Mouse (Mus musculus): ENCODE measurements around the gene Bcl6b. TPM values are rescaled to one million over a fixed set of nuclear protein-coding genes. Genes with fewer than 3 reads are reported as not detected.

Bcl6b gene
- polyA plus RNA-seq, 1 experiment from 2014 or later, result 4.4 TPM

- Histone ChIP-seq H3K4me1 (replicated peaks; ENCODE audit: control insufficient read depth, insufficient read depth, low read length) (peaks cover 3% of the 10 kb centered on the region; the same call in 1 of the 2 replicates), H3K9me3 (ENCODE audit: control insufficient read depth) (no peaks in the 10 kb centered on the region), H3K27ac (ENCODE audit: low read depth, low read length) (no peak overlapping the region), H3K36me3 (ENCODE audit: control insufficient read depth, insufficient read depth) (peaks cover 11% of the 10 kb centered on the region; the same call in 1 of the 2 replicates), H3K9ac (ENCODE audit: low read depth, low read length) (no peak overlapping the region), H3K4me3 (ENCODE audit: low read depth, low read length) (no peak overlapping the region), H3K4me2 (replicated peaks; ENCODE audit: low read depth) (no peak overlapping the region), H3K27me3 (replicated peaks; ENCODE audit: control insufficient read depth, insufficient read depth, low read length) (no peaks in the 10 kb centered on the region)
- no peak for ATAC-seq
- WGBS, result 80% methylated on average over 12 of the region's 12 CpGs
- no peak for TF ChIP-seq CTCF (IDR thresholded peaks at IDR 0.05; ENCODE audit: low read depth)
Observed at GRCm38 (mm10) chr11:70235254-70235900, 5.8 kb upstream of the Bcl6b start.

GRCm38 (mm10) chr11:70234497-70234896 lies 4.9 kb upstream of the Bcl6b start:
- no peak overlapping the region for H3K4me3 ChIP-seq (ENCODE audit: low read depth, low read length)
- no peaks in the 10 kb centered on the region for H3K9me3 ChIP-seq (ENCODE audit: control insufficient read depth)
- H3K27me3 ChIP-seq (replicated peaks; ENCODE audit: control insufficient read depth, insufficient read depth, low read length), result peaks cover 5% of the 10 kb centered on the region; the same call in 1 of the 2 replicates
- peaks cover 11% of the 10 kb centered on the region; the same call in 1 of the 2 replicates for H3K36me3 ChIP-seq (ENCODE audit: control insufficient read depth, insufficient read depth)
- no peak overlapping the region for H3K9ac ChIP-seq (ENCODE audit: low read depth, low read length)
- H3K27ac ChIP-seq (ENCODE audit: low read depth, low read length), result no peak overlapping the region
- peaks cover 3% of the 10 kb centered on the region; the same call in 1 of the 2 replicates for H3K4me1 ChIP-seq (replicated peaks; ENCODE audit: control insufficient read depth, insufficient read depth, low read length)
- no peak for ATAC-seq
- no peak for TF ChIP-seq CTCF (IDR thresholded peaks at IDR 0.05; ENCODE audit: low read depth)
- WGBS, result 83% methylated on average over 8 of the region's 8 CpGs
- no peak overlapping the region for H3K4me2 ChIP-seq (replicated peaks; ENCODE audit: low read depth)

- no peak for ATAC-seq
- WGBS, result 62% methylated on average over 5 of the region's 5 CpGs
Observed at GRCm38 (mm10) chr11:70234037-70234436, 4.4 kb upstream of the Bcl6b start.

GRCm38 (mm10) chr11:70233016-70233415 lies 3.4 kb upstream of the Bcl6b start:
- no peak for ATAC-seq
- Histone ChIP-seq H3K27me3 (replicated peaks; ENCODE audit: control insufficient read depth, insufficient read depth, low read length) (peaks cover 7% of the 10 kb centered on the region; the same call in 1 of the 2 replicates), H3K4me1 (replicated peaks; ENCODE audit: control insufficient read depth, insufficient read depth, low read length) (peaks cover 6% of the 10 kb centered on the region; the same call in 1 of the 2 replicates), H3K9ac (ENCODE audit: low read depth, low read length) (peak overlapping the region; percentile 56; the same call in 1 of the 2 replicates), H3K27ac (ENCODE audit: low read depth, low read length) (no peak overlapping the region), H3K9me3 (ENCODE audit: control insufficient read depth) (no peaks in the 10 kb centered on the region), H3K36me3 (ENCODE audit: control insufficient read depth, insufficient read depth) (peaks cover 11% of the 10 kb centered on the region; the same call in 1 of the 2 replicates), H3K4me2 (replicated peaks; ENCODE audit: low read depth) (peak overlapping the region; percentile 55), H3K4me3 (ENCODE audit: low read depth, low read length) (peak overlapping the region; percentile 32; the same call in 1 of the 2 replicates)
- WGBS, result 35% methylated on average over 8 of the region's 8 CpGs
- no peak for TF ChIP-seq CTCF (IDR thresholded peaks at IDR 0.05; ENCODE audit: low read depth)

More at GRCm38 (mm10) chr11:70234037-70234436, 4.4 kb upstream of the Bcl6b start:
- no peak overlapping the region for H3K4me3 ChIP-seq (ENCODE audit: low read depth, low read length)
- no peaks in the 10 kb centered on the region for H3K9me3 ChIP-seq (ENCODE audit: control insufficient read depth)
- peaks cover 7% of the 10 kb centered on the region; the same call in 1 of the 2 replicates for H3K27me3 ChIP-seq (replicated peaks; ENCODE audit: control insufficient read depth, insufficient read depth, low read length)
- no peak for TF ChIP-seq CTCF (IDR thresholded peaks at IDR 0.05; ENCODE audit: low read depth)
- H3K27ac ChIP-seq (ENCODE audit: low read depth, low read length), result no peak overlapping the region
- peaks cover 11% of the 10 kb centered on the region; the same call in 1 of the 2 replicates for H3K36me3 ChIP-seq (ENCODE audit: control insufficient read depth, insufficient read depth)
- H3K9ac ChIP-seq (ENCODE audit: low read depth, low read length), result no peak overlapping the region
- H3K4me2 ChIP-seq (replicated peaks; ENCODE audit: low read depth), result no peak overlapping the region
- peaks cover 6% of the 10 kb centered on the region; the same call in 1 of the 2 replicates for H3K4me1 ChIP-seq (replicated peaks; ENCODE audit: control insufficient read depth, insufficient read depth, low read length)

- WGBS, result 16% methylated on average over 9 of the region's 10 CpGs
- Histone ChIP-seq H3K4me3 (ENCODE audit: low read depth, low read length) (peak overlapping the region; percentile 32), H3K36me3 (ENCODE audit: control insufficient read depth, insufficient read depth) (peaks cover 11% of the 10 kb centered on the region; the same call in 1 of the 2 replicates), H3K4me1 (replicated peaks; ENCODE audit: control insufficient read depth, insufficient read depth, low read length) (peaks cover 9% of the 10 kb centered on the region; the same call in 1 of the 2 replicates), H3K9ac (ENCODE audit: low read depth, low read length) (peak overlapping the region; percentile 56; the same call in 1 of the 2 replicates), H3K9me3 (ENCODE audit: control insufficient read depth) (no peaks in the 10 kb centered on the region), H3K27ac (ENCODE audit: low read depth, low read length) (no peak overlapping the region), H3K4me2 (replicated peaks; ENCODE audit: low read depth) (peak overlapping the region; percentile 55), H3K27me3 (replicated peaks; ENCODE audit: control insufficient read depth, insufficient read depth, low read length) (peaks cover 7% of the 10 kb centered on the region; the same call in 1 of the 2 replicates)
- no peak for ATAC-seq
- no peak for TF ChIP-seq CTCF (IDR thresholded peaks at IDR 0.05; ENCODE audit: low read depth)
Observed at GRCm38 (mm10) chr11:70232546-70232945, 2.9 kb upstream of the Bcl6b start.

GRCm38 (mm10) chr11:70230239-70230727 lies 685 bp upstream of the Bcl6b start:
- 2% methylated on average over 32 of the region's 32 CpGs for WGBS
- 0 out of 2 replicates have a peak overlapping the region, but pooled peaks have one; percentile 7 for H3K9ac ChIP-seq (ENCODE audit: low read depth, low read length)

More at GRCm38 (mm10) chr11:70230239-70230727, 685 bp upstream of the Bcl6b start:
- TF ChIP-seq CTCF (IDR thresholded peaks at IDR 0.05; ENCODE audit: low read depth), result peak; percentile 99
- no peak overlapping the region for H3K27ac ChIP-seq (ENCODE audit: low read depth, low read length)
- H3K4me3 ChIP-seq (ENCODE audit: low read depth, low read length), result peak overlapping the region; percentile 35
- peak overlapping the region; percentile 72 for H3K4me2 ChIP-seq (replicated peaks; ENCODE audit: low read depth)
- peak; percentile 35 for ATAC-seq
- peaks cover 9% of the 10 kb centered on the region; the same call in 1 of the 2 replicates for H3K4me1 ChIP-seq (replicated peaks; ENCODE audit: control insufficient read depth, insufficient read depth, low read length)
- no peaks in the 10 kb centered on the region for H3K9me3 ChIP-seq (ENCODE audit: control insufficient read depth)
- H3K36me3 ChIP-seq (ENCODE audit: control insufficient read depth, insufficient read depth), result peaks cover 4% of the 10 kb centered on the region; the same call in 1 of the 2 replicates
- H3K27me3 ChIP-seq (replicated peaks; ENCODE audit: control insufficient read depth, insufficient read depth, low read length), result peaks cover 7% of the 10 kb centered on the region; the same call in 1 of the 2 replicates
